Mouse (Mus musculus): ENCODE measurements around the gene Tle4. TPM values are rescaled to one million over a fixed set of nuclear protein-coding genes. Genes with fewer than 3 reads are reported as not detected.

Tle4 gene
- total RNA-seq, 2 experiments from 2014 or later, result 11.9 to 12.3 TPM

DNA sequence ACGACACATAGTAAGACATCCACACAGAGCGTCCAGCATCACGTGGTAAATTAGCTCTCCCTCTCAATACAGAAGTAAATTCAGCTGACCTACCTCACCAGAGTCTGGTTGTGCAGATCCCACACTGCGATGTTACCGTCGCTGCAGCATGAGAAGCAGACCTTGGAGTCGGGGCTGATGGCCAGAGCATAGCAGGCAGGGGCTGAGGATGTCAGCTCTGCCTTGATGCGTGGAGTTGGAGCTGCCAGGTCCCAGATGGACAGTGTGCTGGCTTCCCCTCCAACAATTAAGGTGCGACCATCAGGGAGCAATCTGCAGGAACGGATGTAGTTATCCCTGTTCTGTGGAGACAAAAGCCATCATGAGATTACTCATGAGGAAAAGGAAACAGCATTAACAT is 144.4 kb downstream of the Tle4 start:
- no peak for DNase-seq

DNA sequence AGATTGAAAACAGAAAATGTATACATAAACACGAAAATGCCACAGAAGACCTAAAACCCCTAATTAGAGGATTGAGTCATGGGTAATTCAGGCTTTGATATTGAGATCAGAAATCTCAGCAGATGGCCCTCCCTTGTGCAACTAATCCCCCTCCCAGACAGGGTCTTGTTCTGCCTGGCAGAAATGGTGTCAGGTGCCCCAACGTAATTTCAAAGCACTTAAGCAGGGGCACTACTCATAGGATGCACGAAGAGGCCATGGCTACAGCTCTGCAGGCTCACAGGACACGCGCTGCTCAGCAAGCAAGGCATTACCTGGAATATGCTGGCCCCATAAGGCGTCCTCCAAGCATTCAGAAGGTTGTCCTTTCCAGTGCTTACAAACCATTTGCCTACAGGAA is 146.5 kb downstream of the Tle4 start:
- no peak for DNase-seq

DNA sequence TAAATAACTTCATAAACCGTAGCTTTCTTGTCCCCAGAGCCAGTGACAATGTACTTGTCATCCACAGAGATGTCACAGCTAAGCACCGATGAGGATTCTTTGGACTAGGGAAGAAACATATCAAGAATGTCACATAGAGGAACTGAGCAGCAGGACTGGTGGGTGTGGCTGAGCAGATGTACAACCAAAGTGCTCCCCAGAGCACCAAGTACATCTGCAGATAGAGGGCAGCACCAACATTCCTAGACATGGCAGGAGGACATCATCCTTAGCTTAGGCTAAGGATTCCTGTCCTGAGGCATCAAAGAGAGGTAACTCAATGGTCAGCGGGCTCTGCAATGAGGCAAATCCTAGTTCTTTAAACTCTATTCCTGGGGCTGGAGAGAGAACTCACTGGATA is 148.1 kb downstream of the Tle4 start:
- no peak for DNase-seq

DNA sequence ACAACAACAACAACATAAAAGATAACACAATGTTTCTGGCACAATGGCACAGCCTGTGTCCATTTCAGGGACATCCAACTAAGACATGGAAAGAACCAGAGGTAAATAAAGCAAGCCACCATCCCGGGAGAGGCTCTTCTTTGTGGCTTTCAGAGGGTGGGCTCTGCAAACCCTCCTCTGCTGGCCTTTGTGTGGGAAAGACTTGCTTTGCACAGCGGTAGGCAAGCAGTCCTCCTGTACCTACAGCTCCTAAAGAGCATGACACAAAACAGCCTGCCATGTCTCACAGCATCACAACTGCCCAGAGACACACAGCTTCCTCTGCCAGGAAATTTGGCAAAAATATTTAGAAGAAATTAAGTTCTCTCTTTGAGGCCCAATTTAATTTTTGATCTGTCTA is 149.3 kb downstream of the Tle4 start:
- no peak for DNase-seq

DNA sequence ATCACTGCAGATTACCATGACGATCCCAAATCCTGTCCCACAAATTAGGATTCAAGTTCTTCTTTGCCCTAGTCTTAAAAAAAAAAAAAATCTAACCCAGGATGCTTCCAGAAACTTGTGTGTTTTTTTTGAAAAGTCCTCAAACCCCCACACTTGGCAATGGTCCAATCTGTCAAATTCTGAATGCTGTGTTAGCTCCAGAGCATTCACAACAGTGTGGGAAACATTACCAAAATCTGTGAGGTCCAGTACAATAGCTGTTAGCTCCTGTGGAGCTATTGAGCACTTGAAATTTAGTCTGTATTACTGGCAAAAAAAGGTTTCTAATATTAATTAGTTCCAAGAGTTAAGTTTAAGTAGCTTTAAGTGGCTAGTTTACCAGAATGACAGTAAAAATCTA is 150.4 kb downstream of the Tle4 start:
- DNase-seq, result no peak

DNA sequence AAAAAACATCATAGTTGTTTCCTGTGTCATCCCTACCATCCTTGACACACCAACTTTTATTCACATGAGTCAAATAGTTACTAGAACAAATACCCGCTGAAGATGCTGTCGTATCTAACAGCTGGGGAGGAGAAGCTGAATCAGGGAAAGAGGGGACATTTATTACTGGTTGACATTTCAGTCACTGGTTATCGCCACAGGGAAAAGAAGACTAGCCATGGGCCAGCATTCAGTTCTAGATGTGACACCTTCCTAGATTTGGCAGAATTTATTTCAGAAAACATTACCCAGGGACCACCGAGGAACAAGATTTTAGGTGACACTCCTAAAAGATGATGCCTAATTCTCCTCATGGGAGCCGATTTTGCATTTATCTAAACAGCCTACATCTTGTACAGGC is 156.0 kb downstream of the Tle4 start:
- DNase-seq, result no peak

DNA sequence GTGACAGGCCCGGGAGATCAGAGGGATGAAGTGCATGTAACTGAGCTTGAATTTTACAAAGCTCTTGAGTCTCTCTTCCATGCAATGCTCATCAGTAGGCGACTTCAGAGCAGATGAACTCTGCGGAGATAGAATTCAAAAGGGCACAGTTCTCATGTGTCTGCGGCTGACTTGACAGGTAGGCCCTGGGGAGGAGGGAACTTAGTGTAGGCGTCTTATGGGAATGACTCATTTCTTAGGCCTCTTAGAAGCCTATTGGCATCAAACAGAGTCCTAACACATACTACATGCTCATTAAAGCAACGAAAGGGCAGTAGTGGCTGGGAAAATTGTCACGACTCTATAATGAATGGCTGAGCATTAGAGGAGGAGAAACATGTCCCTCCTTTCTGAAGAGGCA is 160.6 kb downstream of the Tle4 start:
- DNase-seq, result no peak

DNA sequence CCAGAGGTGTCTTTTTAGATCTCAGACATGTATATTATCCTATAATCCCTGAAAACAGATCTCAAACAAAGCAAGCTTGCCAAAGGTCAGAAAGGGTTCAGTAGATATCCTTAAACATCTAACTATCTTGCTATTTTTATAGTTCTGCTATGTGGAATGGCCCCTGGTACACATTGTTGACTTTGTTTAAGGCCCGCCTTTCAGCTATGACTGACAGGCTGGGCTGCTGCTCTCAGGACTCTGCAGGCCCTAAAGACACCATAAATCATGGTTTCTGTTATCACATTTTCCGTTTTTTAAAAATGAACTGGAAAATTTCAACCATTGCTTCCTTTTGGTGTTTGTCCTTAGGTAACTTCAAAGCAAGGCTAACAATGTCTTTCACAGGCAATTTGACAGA is 161.3 kb downstream of the Tle4 start:
- DNase-seq, result no peak

DNA sequence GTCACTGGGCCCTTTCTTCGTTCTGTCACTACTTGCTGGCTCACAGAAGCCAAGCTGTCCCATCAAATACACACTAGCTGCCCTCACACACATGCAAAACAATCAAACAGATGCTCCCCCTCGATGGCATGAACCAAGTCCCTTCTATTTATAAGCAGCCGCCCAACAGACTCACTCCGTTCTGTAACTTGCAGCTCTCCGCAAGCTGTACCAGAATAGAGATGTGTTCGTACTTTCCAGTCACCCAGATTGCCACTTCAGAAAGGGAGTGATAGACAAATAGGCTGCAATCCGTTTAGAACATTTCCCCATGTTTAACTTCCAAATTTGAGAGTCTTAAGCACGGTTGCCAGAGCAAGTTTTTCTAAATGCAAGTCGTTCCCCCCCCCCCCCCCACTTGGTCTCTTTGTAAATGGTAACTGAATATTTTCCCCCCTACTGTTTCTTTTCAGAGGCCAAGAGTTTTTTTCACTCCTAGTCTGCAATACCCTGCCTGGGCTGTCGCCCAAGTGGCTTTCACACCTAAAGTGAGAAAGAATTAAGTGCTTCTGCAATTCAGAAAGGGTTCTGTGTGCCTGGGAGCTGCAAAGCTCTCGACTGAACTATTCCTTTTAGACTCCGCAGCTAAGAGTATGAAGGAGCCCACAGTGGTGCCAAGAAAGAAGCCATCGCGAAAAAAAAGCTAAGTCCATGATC is 162.0 kb downstream of the Tle4 start:
- no peak for DNase-seq

DNA sequence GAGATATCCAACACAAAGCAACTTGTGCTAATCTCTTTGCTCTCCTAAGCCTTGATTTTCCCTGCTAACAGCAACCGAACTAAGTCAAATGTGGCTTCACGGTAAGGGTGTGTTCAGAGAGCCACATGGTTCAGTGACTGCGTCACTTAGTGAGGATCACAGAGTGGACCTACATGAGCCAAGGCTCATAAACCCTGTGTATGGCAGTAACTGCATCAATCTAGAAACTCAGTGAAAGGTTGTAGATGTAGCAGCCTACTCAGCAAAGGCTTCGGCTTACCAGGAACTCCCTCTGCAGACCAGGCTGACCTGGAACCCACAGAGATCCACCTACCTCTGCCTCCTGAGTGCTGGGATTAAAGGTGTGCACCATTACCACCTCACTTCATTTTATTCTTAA is 164.0 kb downstream of the Tle4 start:
- no peak for DNase-seq

DNA sequence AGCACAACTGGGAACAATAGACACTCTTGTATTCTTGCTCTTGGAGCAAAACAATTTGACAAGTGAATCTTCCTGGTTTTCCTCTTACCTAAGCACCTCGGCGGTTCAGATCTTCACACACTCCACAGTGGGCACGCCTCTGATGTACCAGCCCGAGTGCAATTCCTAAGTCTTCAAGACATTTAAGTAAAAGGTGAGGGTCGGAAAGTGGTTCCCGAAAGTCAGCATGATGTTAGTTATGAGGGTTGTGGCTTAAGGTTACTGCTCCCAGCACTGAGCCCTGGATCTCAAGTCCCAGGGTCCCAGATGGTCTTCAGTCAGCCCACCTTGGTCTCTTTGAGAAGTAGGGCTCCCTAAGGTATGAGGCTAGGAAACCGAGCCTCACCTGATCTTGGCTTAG is 165.4 kb downstream of the Tle4 start:
- DNase-seq, result no peak

DNA sequence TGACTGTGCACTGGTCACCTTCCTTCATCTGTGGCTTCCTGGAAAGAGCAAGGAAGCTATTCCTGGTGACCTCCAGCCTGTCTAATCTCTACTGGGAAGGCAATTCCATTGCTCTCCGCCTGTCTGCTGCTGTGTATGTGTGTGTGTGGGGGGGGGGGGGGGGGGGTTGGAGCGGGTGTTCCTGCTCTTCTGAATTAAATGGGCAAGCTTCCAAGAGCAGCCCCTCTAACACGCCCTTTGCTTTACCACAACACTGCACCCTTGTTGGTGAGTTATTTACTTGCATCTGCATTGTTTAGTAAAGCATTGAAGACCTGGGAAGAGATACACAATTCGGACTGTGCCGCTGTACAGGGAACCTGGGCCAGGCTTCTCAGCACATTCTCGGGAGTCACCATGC is 170.9 kb downstream of the Tle4 start:
- DNase-seq, result no peak

DNA sequence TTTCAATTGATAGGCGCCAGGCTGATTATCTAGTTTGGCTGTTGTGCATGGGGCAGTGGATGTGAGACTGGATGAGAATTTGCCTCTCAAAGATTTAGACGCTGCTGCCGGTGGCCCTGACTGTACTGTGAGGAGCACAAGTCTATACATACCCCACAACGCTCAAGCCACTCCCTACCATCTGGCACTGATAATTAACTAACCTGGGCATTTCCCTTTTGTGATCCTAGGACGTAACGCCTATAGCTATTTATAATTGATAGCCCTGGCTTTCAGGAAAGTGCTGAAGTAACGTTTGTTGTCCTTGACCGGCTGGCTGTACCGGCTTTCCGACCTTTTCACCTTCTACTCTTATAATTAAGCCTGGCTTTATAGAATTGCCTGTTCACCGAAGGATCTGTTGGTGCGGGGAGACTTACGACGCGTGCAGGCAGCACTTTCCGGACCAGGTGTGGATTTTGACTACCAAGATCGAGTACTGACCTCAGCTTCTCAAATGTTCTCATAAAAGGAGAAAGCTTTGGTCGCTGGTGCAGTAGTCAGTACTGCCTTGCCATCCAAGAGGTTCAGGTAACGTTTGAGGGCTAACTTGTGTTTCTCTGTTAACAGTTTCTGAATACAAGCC is 171.5 kb downstream of the Tle4 start:
- no peak for DNase-seq

DNA sequence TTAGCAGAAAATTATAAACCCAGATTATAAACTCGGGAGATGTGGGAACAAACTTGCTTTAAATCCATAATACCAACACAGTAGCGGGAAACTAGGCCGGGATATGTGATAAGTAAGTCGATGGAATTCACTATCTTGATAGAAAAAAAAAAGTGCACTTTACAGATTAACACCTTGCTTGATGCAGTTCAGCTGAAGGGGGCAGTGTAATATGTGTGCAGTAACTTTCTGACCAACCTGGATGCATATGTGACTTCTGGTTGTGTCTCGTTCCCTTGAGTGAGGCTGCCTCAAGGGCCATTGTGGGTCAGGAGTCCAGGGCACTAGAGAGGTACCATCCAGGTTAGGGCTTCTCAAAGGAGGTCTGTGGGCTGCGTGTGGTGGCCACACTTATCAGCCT is 172.7 kb downstream of the Tle4 start:
- DNase-seq, result no peak

DNA sequence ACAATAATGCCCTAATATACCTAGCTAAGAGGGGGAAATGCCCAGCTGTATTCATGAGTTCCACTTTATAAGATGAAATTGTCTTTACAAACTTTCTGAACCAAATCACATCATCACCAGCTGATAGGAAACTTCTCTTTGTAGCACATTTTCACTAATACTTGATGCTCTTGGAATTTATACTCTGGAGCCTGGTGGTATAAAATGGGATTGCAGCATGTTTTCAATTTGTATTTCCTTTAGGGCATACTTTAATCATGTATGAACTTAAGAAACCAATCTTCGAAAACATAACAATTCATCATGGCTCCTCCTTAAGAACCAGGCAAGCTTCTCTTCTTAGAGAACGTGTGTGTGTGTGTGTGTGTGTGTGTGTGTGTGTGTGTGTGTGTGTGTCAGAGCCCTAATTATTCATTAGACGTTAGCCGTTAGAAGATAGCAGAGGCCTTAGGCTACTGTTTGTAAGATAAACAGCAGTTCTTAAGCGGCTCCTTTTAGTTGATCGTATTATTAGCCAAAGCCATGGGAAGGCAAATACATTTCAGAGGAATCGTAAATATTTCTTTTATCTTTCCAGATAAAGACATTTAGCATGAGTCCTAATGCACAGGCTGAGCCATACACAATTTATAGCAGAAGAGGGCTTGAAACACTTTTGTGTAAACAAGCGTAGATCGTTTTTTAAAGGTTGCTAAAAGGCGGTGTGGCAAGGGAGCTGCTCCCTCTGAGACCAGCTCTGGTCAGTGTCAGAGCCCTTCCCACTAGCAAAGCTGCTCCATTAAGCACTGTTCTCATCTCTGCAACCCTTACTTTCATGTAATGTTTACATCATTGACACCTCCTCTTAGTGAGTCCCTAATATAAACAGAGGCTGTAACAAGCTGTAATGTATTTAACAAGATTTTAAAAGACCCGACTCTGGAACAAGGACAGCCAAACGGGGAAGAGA is 173.6 kb downstream of the Tle4 start:
- no peak for DNase-seq

DNA sequence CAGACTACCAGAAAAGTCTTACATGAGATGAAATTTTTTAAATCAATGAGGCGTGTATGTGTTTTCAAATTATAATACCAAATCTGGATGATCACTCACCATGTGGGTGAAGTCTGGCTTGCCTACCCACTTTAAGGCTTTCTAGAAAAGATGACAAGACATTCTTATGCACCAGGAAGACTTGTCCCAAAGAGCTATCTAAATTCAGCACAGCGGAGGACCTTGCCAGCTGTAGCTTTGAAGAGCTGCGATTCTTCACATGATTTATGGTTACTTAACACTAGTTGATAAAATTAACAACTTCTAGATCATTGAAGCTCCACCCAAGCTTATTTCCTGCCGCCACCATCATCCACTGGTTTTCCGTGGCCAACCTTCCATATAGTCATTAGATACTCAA is 176.2 kb downstream of the Tle4 start:
- no peak for DNase-seq

DNA sequence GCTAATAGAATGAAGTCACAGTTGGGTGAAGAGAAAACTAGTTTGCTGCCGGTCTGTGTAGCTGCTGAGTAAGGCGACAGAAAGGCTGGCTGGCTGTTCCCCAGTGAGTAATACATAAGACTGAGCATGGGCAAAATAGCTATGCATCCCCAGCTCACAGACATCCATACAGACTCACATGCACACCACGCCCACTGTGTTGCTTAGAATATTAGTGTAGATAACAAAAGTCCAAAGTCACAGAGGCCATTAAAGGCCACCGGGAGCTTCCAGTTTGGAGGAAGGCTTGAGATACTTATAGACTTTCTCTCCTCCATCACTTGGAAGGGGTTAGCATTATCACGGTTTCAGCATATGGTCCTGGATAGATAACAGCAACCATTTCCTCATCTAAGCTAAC is 178.0 kb downstream of the Tle4 start:
- DNase-seq, result no peak

DNA sequence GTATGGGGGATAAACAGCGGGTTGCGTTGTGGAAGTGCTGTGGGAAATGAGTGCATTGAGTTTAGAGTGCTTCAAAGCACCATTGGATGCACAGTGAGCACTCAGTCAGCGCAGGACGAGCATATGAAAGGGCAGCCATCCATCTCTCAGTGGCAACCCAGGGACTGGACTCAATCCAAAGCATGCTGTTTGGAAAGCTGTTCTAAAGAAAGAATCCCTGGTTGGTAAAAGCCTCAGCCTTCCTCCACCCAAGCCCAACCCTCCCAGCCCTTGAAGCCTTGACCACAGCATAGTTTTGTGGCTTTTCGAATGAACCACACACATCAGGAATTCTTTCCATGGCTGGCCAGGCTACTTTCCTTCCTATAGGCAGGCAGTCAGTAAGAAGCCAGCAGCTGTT is 181.0 kb downstream of the Tle4 start:
- DNase-seq, result no peak

DNA sequence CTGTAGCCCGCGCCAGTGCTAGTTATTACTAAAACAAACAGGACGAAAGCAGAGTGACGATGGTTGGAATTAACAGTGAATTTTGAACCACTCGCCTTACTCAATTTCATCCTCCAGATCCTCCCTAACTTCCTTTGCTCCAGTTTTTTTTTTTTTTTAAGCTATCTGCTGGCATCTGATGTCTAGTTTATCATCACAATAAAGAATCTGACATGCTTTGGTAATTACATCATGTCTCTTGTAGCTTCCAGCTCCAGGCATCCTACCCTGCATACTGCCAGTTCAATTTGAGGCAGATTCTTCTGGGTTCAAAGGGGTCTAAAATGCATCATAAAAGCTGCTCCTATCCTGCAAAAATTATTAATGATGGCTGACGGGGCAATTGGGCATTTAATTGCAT is 181.9 kb downstream of the Tle4 start:
- DNase-seq, result no peak

DNA sequence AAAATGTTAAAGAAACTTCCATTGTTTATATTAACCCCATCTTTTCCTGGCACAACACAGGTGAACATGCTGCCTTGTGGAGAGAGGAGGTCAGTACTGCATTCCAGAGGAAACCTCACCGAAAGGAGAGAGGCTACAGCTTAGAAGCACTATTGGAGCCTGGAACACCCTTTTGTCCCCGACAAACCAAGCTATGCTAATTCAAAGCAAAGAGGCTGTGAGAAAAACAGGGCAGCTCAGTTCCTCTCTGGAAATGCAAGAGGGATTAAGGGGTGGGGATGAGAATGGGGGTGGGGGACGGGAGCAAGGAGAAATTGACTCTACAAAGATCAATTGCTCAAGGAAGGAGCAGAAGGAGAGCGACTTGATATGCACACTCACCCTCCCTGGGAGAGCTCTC is 182.9 kb downstream of the Tle4 start:
- DNase-seq, result no peak

DNA sequence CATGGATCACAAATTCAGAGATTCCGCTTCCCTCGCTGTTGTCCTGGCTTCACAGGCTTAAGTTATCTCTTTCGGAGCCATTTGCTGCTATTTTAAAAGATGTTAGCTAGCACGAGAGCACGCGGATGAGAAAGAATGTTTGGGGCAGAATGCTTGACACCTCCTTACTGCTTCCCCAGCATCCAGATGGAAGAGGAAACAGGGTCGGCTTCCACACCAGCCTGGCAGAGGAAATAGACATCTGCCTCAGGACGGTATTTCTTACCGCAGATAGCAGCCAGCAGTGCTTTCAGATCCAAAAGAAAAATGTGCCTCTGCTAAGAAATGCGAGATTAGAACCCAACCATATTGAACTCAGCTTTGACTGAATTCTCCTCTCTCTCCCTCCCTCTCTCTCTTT is 191.2 kb downstream of the Tle4 start:
- no peak for DNase-seq
